Mouse (Mus musculus) fat pad, adult 2 months (tissue): Measurements from ENCODE around the gene Exoc4.
A peak's percentile ranks its signal among the peaks of the same experiment; 100 is the strongest.

Experiments used
- DNase-seq: peaks from one replicate; pipeline ENCODE4 v3.0.0-alpha.2; 2011; ENCODE audit warnings: low read depth, low spot score; ENCODE audit errors: extremely low read depth

The Exoc4 gene

DNA sequence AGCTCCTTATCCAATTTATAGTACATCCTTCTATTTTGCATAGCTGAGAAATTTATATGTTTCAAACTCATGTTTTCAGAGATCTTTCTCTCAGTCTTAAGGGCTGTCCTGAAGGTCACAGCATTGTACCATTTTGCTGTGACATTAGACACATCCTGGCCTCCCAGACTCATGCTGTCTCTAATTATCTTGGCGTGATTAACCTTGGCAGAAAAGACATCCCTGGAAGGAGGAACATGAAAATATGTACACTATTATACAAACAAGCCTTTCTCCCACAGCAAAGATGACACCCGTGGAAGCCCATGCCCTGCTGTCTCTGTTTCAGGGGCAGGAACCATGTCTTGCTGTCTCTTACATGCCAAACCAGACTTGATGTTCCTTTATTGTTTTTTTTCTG, 59.8 kb downstream of the Exoc4 start:
- DNase-seq, result no peak

DNA sequence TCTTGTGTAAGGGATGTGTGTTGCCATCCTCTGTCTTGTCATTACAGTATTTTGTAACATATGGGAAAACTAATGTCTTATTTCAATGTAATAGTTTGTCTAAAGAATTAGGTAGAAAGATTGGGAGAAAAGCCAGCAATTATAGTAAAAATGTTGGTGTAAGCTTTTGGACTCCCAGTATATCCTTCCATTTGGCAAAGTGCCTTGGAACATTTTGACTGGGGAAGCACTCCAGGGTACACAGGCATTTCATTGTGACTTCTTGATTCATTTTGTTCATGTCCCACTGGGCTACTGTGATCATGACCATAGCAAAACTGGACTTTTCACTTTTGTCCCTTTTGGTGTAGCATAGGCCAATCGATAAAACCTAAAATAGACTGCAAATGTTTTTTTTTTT, 61.6 kb downstream of the Exoc4 start:
- DNase-seq, result peak; percentile 21

DNA sequence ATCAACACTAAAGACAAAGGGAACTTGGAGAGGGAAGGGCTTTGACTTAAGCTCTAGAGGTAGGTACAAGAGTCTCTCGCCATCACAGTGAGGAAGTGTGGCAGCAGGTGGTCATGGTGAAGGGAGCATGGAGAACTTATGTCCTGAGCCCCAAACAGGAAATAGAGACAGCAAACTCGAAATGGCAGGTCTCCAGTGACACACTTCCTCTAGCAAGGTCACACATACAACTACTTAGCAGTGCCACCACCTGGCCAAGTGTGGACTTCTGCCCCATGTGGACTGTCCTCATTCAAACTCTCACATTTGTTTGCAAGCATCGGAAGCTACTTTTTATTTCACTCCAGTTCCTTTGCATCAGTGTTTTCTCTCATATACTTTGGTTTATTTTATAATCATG, 74.0 kb downstream of the Exoc4 start:
- no peak for DNase-seq

DNA sequence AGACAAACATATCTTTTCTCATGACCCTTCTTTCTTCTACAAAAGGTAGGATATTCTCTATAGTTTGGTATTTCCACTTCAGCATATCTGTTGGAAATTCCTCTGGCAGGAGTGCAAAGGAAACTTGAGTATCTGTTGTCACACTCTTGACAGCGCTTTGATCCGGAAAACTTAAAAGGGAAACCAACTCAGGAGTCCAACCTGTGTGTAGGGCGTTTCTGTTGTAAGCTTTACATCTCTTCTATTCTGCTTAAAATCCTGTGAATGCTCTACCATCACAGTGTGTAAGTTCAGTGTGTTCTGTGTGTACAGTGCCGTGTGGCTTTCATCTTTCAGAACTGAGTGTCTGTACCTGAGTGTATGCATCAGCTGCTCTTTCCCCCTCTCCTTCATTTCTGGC, 74.5 kb downstream of the Exoc4 start:
- no peak for DNase-seq

DNA sequence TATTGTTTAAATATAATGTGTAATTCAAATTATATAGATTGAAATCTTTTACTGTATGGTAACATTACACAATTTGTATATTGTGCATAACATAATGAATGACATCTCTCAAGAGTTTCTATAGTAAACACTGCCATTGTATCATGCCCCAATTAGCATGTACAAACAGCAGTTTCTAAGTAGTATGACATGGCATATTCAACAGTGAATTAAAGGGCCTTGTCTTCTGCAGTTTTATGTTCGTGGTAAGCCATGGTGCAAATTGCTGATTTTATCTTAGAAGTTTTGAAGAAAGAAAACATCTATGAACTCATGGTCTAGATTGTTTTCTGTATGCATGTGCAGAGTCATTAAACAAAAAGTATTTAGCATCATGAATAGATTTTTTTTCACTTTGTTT, 79.4 kb downstream of the Exoc4 start:
- DNase-seq, result no peak

DNA sequence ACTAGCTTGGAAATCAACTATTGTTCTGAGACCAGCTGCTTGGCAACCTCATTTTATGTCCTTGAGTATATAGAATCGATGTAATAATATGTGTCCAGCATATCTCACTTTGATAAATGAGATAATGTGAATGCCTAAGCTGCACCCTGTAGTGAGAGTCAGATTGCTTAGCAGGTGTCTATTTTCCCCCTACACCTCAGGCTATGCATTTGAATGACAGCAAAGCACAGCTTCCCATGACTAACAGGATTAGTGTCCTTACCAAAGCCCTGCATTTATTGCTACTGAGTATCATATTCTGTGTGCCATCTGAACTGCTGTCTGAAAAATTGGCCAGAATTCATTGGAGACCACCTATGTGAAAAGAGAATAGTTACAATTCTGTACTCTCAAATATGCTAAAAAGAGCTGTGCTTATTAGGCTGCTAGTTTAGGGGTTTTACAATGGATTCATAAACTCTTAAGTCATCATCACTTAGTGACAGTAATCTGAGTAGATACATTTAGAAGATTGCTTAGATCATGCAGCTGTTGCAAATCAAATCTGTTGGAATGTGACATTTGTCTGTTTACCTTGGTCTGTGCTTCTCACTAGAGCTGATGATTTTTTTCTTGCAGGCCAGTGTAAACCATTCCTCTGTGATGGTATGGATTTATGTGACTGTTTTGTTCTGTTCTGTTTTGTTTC, 98.3 kb downstream of the Exoc4 start:
- no peak for DNase-seq

DNA sequence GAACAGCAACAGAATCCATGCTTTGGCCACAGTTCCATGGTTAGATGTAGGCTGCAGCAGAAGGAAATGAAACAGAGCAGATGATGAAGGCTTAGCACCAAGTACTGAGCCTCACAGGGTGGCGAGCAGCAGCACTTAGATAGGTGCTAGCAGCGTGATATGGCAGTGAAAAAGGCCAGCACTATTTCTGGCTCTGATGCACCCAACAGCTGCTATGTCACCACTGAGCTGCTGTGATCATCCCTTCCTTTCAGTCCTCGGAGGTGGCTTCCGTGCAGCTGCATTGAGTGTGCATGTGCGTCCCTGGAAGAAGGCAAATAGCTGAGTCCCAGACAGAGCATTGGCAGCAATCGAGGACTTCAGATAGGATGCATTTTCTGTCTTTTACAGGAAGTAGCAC, 112.7 kb downstream of the Exoc4 start:
- no peak for DNase-seq

DNA sequence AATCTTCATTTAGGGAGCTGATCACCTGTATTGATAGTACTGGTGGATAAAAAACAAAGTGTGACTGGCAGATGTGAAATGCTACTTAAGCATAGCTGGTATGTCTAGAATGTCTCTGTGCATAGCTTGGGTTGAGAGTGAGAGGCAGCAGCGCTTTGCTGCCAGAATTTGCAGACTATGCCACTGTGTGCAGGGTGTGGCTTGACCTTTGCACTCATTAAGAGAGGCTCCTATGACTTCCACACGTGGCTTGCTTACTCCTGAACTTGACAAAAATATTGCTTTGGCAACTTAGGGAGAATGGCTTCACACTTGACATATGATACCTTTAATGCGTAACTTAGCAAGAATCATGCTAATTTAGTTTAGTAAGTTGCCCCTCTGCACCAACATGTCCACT, 131.6 kb downstream of the Exoc4 start:
- no peak for DNase-seq

DNA sequence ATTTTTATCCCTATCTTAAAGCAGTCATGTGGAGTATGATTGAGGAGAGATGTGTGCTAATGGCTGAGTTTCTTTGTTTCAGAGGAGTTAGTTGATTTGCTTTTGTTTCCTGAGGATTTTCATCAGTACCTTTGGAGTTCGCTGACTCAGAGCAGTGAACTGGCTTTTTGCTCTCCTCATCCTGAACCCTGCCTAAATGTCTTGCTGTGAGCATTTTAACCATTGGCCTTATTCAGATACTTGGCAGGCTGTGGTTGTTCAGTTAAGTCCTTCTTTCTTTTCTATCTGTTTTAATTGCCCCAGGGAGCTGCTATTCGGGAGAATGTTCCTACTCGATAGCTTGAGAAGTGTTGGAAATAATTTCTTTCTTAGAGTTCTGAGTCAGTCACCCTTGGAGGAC, 133.3 kb downstream of the Exoc4 start:
- DNase-seq, result no peak

DNA sequence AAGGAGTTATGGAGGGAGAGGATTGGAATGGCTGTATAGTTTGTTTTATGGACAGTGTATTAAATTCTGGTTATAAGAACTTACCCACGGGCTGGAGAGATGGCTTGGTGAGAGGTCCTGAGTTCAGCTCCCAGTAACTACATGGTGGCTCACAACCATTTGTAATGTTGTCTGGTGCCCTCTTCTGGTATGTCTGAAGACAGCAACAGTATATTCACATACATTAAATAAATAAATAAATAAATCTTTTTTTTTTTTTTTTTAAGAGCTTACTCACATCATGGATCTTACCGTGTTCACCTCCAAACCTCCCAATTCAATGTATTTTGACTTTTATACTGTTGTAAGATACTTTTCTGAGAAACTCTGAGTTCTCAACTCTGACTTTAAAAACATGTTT, 143.1 kb downstream of the Exoc4 start:
- DNase-seq, result no peak

DNA sequence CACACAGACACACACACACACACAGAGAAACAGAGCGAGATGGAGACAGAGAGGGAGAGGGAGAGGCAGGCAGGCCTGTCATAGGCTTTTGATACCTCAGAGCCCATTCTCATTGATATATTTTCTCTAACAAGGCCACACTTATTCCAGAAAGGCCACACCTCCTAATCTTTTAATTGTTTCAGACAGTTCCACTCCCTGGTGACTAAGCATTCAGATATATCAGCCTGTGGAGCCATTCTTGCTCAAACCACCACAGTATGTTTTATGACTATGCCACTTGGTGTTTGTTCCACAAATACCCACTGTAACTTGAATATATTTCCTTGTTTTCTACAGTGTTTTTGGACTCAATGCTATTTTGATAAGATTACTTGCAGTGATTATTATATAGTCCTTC, 150.6 kb downstream of the Exoc4 start:
- no peak for DNase-seq

DNA sequence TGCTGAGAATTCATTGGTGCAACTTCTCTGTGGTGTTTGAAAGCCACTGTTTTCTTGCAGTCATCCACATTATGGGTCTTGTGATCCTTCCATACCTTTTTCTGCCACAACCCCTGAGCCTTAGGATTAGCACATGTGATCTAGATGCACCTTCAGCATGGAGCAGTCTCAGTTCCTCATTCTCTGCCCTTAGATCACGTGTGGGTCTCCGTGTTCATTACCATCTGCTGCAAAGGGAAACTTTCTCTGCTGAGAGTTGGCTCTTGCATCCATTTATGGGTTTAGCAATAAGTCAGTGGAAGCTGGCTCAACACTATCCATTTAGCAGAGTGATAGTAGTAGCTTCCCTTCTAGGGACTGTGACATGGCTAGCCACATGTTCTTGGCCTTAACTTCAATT, 152.3 kb downstream of the Exoc4 start:
- DNase-seq, result no peak

DNA sequence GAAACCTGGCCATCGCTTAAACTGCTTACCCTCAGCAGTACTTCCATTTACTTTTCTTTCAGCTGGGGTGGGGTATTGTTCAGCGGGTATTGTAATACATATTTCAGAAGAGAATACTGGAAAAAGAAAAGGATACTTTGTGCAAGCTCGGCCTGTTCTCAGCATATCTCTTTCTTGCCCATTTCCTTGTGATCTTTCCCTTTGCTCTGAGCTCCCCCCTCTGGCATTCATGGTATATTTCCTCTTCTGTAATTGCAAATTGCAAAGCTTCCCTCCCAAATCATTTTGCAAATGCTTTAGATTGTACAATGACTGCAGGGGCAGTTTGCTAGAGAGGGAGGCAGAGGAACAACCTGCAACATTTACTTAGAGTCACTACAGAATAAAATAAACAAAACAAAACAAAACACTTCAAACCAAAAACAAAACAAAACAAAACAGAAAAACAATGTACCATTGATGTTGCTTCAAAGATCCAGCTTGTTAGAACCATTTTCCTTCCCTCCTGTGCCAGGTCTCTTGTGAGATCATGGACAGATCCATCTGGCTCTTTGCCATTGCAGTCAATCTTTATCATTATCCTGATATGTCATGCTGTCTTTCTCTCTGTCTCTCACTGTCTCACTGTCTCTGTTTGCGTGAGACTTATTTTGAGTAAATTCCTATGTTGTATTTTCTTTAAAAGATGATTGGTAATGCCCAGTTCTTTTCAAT, 156.8 kb downstream of the Exoc4 start:
- no peak for DNase-seq

DNA sequence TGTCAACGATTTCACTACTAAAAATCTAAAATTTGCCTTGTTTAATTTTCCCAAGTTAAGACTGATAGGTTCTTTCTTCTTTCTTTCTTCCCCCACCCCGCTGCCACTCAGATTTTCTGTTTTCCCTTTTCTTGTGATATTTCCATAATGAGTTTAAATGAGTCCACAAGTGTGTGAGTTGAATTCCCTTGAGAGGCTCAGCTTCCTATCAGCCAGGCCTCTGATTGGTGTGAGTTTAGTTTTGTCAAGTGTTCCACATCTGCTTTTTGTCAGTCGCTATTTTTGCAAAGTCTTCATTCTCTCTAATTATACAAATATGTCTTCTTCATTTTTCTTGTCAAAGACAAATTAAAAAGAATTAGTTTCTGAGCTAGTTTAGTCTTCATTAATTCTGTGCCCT, 160.7 kb downstream of the Exoc4 start:
- DNase-seq, result no peak

DNA sequence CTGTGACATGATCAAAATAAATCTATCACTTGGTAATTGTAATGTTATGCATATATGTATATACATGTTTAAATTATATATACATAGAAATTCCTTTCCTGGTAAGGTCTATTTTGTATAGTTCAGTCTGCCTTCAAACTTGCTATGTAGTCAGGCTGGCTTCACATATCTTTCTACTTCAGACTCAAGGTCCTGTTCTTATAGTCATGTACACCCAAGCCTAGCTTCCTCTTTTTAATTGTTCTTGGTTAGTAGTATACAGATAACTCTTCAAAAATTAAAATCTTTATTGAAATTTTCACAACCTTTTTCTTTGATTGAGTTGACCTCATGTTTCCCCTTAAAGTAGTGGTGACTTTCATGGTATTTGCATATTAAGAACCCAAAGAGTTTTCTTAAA, 176.1 kb downstream of the Exoc4 start:
- DNase-seq, result no peak

DNA sequence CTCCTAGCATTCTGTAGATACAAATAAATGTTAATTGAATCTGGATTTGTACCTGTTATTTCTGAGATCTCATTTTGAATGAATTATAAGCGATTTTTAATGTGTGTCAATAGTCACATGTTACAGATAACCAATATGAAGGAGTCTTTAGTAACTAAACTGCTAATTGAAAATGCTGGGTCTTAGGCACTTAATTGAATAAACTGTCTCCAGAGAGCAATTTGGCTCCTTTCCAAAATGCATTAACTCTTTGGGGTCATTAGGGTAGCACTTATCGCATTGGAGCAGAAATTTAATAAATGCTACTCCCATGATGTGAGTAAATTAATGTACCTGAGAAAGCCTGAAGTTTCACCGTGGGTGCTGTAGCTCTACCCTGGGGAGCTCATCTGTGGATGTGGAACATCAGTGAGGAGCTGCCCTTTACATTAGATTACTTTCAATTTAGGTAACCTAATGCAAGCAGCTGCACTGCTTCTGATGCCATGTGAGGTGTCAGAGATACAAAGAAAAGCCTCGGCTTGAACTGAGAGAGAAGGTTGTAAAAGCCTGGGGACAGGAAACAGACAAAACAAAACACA, 182.4 kb downstream of the Exoc4 start:
- no peak for DNase-seq

DNA sequence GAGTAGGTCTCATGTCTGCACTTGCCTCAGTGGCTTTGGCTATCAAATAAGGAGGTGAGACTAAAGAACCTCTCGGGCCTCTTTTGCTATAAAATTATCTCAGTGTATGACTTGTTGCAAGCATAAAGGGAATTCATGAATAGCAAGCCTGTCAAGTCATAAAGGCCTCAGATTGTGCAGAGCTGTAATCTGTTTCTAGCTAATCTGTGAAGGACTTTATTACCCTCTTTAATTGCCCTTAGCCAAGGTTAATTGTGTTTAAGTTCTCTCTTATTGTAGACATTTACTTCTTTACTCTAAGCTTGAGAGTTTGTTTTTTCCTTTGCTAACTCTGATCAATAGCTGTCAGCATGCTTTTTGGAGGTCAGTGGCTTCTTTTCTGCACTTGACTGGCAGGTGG, 191.6 kb downstream of the Exoc4 start:
- no peak for DNase-seq

DNA sequence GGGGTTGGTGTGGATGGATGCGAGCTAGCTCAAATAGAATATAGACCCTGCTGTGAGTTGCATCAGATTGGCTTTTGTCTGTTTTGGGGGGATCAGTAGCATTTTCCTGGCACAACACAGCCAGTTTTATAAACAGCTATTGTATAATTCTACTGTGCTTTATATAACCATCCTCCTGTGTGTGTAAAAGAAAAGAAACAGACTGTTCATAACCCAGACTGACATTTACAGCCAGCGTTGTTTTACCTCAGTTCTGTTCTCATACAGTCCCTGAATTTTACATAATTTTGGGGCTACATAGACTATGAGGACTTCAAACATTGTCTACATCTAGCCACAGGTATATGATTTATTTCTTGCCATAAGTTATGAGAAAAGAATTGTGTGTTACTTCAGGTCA, 204.9 kb downstream of the Exoc4 start:
- DNase-seq, result no peak

DNA sequence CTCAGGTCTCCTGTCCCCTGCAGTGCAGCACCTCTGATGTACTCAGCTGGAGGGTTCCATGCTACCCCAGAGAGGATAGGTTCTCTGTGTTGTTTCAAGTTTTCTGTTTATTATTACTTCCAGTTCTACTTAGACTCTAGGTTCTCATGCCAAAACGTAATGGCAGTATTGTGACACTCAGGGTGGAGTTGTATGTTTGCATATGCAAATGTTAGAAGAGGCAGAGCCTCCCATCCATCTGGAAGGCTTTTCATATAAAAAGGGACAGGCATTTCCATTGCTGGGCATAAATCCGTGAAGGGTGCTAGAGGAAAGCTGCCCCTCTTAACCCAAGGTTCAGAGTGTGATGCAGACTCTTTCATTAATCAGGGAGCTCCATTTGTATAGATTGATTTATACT, 205.5 kb downstream of the Exoc4 start:
- no peak for DNase-seq

DNA sequence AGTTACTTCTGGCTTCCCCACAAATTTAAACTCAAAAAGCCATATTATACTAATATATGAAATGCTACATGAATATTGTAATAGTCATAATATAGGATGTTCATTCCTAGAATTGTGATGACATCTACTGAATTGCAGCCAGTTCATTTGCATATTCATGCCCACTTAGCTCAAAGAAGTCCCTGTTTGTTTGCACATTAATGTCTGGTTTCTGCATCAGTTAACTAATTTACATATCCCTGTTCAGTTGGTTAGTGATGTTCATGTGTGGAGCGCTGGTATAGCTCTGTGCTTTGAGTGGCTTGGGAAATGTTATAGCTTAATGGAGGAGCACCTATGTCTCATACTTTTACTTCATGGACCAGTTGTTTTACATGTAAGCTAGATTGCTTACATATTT, 206.4 kb downstream of the Exoc4 start:
- no peak for DNase-seq

DNA sequence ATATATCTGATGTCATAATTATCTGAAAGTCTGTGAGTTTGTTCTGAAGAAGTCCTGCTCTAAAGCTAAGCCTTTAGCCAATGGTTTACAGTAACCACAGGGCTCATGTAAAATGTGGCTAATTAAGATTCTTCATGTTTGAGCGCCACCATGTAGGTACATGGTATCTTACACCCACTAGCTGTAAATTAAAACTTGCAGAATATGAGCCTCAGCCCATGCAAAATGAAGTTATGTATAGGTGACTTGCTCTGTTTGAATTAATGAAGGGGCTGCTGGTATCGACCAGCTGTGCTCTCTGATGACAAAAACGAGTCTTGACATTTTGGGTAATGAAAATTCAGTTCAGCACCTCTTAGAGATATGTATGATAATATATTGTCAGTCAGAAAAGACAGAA, 216.0 kb downstream of the Exoc4 start:
- no peak for DNase-seq

DNA sequence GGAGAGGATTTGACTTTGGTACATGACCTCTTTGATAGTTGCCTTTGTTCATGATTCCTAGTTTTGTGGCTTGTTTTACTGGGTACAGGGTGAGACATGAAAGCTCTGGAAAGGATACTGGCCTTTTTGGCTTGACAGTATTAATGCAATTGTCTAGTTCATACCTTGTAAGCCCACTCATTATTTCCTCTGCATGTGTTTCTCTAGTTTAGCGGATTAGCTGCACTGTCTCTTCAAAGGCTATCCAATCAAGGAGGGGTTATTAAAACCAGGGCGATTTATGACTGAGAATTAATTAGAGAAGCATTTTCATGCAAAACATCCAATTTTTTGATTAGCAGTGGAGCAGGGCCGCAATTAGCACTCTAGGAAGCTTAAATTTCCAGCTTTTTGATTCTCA, 216.5 kb downstream of the Exoc4 start:
- DNase-seq, result no peak
